Mouse (Mus musculus): Measurements from ENCODE around the gene Babam2.

The Babam2 gene

DNA sequence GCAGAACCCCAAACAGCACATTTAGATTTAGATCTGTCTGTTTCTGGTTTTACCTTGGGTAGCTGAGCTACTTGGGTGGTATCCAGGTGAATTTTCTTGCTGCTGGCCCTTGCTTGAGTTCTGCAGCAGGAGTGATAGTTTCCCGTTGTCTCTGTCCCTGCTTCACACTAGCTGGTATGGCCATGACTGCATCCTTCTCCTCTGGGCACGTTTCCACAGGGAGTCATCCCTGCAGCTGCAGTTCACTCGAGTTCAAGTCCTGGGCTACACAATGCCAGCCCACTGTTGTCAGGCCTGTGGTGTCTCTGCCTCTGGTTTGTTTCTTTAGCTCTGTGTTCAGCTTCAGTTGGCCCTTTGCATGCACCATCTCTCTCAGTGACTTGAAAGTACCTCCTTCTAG is 239.0 kb downstream of the Babam2 start:
- no peak for DNase-seq (ENCODE audit: low spot score in 2 of 2)

- no peak for DNase-seq (ENCODE audit: low spot score in 2 of 2)
Measured at GRCm38 (mm10) chr5:31940876-31941275, 243.4 kb downstream of the Babam2 start.

GRCm38 (mm10) chr5:31947185-31947584 is 249.7 kb downstream of the Babam2 start:
- DNase-seq (ENCODE audit: low spot score in 2 of 2), result peak; percentile 38 to 39

DNA sequence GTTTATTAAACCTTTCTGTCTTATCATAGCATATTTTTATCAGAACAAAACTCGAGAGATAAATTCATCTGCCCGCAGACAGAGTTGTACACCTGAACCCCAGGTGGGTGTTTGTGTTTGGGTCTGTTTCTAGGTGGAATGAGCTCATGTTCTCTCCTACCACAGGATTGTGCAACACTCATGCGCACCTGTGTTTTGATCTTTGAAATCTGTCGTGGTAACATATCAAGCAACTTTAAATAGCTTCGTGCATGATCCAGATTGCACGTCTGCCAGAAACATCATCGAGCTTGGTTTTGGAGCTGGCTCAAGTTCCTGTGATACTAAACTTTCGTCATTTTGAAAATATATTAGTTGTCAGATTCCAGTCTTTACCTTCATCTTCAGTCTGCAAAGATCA is 251.9 kb downstream of the Babam2 start:
- DNase-seq (ENCODE audit: low spot score in 2 of 2), result no peak

- DNase-seq (ENCODE audit: low spot score in 2 of 2), result no peak
Measured at GRCm38 (mm10) chr5:31950532-31950931, 253.0 kb downstream of the Babam2 start.

- DNase-seq (ENCODE audit: low spot score in 2 of 2), result no peak
Measured at GRCm38 (mm10) chr5:31955184-31955583, 257.7 kb downstream of the Babam2 start.

DNA sequence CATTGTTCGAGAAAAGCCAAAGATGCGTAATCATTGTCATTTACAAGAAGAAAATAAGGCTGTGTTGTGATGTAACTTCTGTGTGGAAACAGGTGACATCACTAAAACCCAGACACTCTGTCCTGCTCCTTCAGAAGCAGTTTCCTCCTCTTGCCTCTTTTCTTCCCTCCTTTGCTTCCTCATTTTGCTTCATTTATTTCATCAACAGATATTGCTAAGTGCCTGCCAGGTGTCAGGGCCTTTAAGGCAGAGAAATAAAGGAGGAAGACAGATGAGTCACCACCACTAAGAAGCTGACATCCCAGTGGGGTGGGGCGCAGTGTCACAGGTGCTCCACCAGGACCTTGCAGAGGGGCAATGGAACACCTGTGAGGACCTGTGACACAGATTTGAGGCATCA is 258.9 kb downstream of the Babam2 start:
- no peak for DNase-seq (ENCODE audit: low spot score in 2 of 2)

DNA sequence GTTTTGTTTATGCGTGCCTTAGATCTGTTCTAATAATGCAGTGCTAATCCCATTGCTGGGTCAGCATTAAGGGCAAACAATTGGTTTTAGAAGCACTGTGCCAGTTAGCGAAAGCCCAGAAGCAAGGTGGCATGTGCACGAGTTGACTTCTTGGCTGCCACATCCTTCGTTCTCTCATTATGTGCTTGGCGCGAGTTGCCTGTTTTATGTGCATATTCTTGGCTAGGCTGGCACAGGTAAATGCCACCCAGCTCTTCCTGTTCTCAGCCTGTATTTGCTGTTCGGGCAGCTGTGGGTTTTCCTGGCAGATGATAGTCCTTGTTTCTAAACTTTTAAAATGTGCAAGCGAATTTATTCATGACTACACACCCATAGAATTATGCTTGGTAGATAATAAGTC is 262.4 kb downstream of the Babam2 start:
- DNase-seq (ENCODE audit: low spot score in 2 of 2), result no peak

DNA sequence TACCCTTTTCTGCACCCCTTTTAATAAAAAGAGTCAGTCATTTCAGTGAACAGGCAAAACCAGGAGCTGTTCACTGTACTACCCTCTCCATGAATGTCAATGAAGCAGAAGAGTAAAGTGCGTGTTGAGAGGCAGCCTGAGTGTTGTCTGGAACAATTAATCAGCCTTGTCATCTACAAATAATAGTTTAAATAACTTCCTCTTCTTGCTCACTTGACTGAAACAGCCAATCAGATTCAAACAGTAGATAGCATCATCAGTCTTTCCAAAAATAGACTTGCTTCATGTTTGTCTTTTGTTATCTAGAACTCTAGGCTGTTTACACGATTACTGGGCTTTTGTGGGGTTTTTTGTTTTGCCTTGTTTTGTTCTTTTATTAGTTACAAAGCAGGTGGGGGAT is 263.9 kb downstream of the Babam2 start:
- DNase-seq (ENCODE audit: low spot score in 2 of 2), result no peak

DNA sequence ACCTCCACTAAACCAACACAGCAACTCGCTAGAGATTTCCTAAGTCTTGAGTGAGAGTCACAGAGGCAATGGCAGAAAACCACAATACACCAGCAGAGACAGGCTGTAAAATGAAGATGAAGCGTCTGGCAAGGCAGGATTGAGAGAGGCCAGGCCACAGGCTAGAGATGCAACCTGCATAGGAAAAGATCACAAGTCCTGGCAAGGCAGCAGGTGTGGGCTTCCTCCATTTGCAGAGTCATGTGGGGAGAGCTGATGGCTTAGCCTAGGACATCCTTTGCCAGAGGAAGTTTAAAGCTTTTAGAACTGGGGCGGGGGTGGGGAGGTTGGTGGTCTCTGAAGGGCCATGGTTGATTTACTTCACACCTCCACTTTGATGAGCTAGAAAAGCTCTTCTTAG is 264.9 kb downstream of the Babam2 start:
- no peak for DNase-seq (ENCODE audit: low spot score in 2 of 2)

- DNase-seq (ENCODE audit: low spot score in 2 of 2), result no peak
Measured at GRCm38 (mm10) chr5:31963352-31963751, 265.9 kb downstream of the Babam2 start.

GRCm38 (mm10) chr5:31963851-31964250 is 266.4 kb downstream of the Babam2 start:
- no peak for DNase-seq (ENCODE audit: low spot score in 2 of 2)

- peak; percentile 12 to 36 for DNase-seq (ENCODE audit: low spot score in 2 of 2)
Measured at GRCm38 (mm10) chr5:31966741-31967140, 269.3 kb downstream of the Babam2 start.

DNA sequence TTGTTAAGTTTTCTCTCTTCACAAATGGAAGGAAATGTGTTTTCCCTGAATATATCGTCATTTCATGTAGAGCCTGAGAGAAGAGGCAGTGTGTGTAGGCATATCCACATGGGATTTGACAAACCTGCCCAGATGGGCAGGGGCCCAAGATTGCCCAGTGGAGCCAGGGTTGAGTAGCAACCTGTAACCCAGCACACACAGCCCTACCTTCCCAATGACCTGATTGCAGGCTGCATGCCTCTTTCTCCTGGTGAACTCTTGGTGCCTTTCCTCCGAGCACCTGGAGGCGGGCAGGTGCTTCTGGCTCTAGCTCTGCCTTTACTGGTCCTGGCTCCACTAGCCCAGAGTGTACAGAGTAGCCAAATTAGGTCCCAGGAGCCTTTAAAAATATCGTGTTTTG is 270.0 kb downstream of the Babam2 start:
- DNase-seq (ENCODE audit: low spot score in 2 of 2), result no peak

DNA sequence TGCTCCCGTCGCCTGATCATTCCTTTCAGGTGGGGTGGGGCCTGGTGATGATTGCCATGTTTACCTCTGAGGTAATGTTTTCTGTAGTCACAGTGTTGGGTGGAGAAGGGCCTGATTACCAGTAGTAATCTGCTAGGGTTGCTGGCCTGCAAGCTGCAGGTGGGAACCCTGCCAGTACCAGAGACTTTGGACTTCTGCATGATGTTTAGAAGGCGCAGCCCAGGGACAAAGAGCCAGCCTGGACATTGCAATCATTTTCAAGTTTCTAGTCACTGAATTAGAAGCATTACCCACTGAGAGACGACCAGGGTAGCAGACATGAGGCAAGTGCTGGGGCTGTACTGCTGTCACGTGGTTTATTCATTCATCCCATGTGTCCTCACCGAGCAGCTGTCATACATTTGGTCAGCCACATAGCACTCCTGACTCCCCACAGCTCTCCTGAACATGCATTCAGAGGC is 270.6 kb downstream of the Babam2 start:
- peak; percentile 48 to 52 for DNase-seq (ENCODE audit: low spot score in 2 of 2)

DNA sequence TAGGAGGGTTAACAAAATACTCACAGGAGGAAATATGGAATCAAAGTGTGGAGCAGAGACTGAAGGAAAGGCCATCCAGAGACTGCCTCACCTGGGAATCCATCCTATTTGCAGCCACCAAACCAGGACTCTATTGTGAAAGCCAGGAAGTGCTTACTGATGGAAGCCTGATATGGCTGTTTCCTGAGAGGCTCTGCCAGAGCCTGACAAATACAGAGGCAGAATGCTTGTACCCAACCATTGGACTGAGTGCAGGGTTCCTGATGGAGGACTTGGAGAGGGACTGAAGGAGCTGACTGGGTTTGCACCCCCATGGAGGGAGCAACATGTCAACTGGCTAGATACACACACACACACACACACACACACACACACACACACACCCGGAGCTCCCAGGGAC is 274.9 kb downstream of the Babam2 start:
- DNase-seq (ENCODE audit: low spot score in 2 of 2), result peak in 1 of 2 experiments; percentile 34

DNA sequence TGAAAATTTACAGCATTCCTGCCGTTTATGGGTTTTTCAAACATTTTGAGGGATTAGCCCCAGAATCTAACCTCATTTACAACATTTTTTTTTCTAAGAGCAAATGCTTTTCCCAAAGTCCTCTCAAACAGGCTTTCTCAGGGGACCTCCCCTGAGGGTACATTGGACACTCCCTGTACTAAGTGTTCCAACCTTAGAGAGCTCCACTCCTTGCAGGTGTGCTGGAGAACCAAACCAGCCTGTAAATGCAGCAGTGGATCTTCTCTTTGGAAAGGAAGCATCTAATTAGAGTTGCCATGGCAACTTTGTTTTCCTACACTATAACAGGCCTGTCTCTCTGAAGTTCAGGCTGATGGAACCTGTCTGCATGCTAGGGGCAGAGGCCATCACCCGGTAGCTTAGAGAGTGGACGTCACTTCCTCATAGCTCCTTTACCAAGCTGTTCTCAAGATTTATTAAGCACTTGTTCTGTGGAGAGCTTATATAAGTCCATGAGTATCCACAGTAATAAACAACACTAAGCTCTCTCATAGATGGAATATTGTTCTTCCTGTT is 277.2 kb downstream of the Babam2 start:
- DNase-seq (ENCODE audit: low spot score in 2 of 2), result no peak

DNA sequence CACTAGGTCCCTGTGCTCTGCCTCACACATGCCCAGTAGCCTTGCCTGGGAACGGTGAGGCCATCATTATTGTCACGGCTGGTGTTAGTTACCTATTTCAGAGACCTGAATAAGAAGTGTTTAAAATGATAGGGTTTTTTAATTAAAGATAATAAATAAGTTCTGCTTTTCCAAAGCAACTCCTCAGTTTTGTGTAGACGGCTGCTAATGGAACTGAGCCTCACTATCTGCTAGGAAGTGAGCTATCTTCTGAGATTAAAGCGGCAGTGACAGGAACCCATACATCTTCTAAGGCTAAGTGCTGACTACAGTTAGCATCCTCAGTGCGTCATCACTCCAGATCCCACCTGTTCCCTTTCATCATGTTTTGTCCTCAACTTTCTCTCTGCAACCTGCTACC is 284.6 kb downstream of the Babam2 start:
- no peak for DNase-seq (ENCODE audit: low spot score in 2 of 2)

- no peak for DNase-seq (ENCODE audit: low spot score in 2 of 2)
Measured at GRCm38 (mm10) chr5:31983161-31983560, 285.7 kb downstream of the Babam2 start.

DNA sequence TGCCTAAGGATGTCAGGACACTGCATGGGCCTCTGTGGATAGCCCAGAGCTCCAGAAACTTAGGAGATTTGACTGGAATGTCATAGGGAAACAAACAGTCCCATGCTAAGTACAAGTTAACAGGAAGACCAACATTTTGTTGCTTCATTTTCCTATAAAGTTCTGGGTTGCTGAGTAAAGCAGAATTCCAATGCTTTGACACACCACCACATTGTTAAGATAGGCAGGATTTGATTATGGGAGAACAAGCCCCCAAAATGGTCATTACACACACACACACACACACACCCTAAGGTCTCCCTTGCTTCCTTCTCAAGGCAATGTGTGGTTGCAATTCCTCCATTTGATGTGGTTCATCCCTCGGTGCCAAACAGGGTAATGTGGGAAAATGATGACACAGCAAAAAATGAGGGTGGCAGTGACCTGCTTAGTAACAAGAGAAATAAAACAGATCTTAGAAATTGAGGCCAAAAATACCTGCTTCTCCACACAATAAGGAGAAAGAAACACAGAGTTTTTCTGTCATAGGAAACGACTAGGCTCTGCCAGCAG is 286.4 kb downstream of the Babam2 start:
- DNase-seq (ENCODE audit: low spot score in 2 of 2), result no peak

DNA sequence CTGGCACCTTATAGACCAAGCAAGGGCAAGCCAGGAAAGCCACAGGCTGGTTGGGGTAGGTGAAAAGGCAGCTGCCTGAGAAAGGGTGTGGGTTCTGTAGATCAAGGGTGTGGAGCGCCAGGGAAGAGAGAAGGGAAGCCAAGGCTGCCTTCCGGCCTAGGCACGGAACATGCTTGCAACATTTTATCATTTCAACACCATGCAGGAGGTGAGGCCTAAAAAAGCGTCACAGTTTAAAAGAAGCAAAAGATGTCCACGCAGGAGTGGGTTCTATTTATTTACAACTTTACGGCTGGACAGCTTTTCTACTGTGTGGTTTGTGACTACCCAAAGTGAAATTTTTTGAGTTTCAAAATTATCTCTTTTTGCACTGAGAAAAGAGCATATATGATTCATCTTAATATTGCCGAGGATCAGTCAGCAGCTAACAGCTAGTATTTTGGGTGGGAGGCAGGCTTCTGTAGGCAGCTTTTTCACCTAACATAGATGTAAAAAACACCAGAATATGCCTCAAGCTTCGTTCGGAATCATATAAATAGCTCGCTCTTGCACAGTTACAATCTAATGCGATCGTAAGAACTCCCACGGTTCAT is 287.0 kb downstream of the Babam2 start:
- no peak for DNase-seq (ENCODE audit: low spot score in 2 of 2)

GRCm38 (mm10) chr5:31985021-31985420 is 287.5 kb downstream of the Babam2 start:
- no peak for DNase-seq (ENCODE audit: low spot score in 2 of 2)

DNA sequence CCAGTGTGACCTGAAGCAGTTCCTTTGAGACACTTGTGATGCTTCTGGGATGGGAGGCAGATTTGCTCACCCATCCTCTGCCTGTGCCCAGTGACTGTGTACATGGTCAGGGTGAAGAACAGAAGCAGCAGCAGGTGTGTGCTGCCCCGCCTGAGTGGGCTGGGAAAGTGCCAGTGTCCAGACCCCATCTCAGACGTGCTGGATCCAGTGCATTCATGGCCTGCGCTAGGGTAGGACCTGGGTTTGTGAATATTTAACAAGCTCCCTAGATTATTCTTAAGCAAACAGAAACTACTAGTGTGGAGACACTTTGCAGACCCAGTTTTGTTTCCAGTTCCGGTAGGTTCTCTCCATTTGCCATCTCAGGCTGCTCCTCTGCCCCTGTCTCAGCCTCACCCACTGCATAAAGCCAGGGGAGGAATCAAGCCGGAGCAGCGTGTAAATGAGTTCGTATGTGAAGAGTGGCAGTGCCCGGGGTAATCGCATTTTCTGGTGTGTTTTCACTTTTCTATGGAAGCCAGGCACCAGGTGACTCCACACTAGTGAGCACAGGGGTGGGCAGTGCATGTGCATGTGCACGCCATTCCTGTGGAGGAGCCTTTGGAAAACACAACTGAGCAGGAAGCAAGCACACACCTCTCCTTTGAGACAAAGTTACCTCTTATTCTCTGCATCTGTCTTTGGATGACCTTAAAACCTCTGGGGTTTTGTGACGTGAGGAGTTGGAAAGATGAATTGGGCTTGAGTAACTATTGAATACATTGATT is 290.2 kb downstream of the Babam2 start:
- DNase-seq (ENCODE audit: low spot score in 2 of 2), result no peak

Measured in heart, adult 9 months (tissue).